Mouse (Mus musculus) telencephalon, adult 2 months (tissue): ENCODE results near the gene Phactr4.
A peak's percentile ranks its signal among the peaks of the same experiment; 100 is the strongest.

ENCODE experiments used
- DNase-seq: peaks from one replicate; pipeline ENCODE4 v3.0.0-alpha.2; 2011; ENCODE audit warnings: low read depth, low spot score

Gene Phactr4

GRCm38 (mm10) chr4:132338943-132339342 is 83.3 kb downstream of the Phactr4 start:
- DNase-seq = no peak

GRCm38 (mm10) chr4:132332880-132333279 is 89.4 kb downstream of the Phactr4 start:
- DNase-seq = no peak

- DNase-seq = no peak
These were observed 90.3 kb downstream of the Phactr4 start for GRCm38 (mm10) chr4:132331960-132332359.

GRCm38 (mm10) chr4:132329835-132330354 is 92.4 kb downstream of the Phactr4 start:
- DNase-seq = no peak

GRCm38 (mm10) chr4:132329115-132329834 is 93.0 kb downstream of the Phactr4 start, which contains the start of gene Trnau1ap:
Trnau1ap (minus strand) TSS chr4:132329538.
- peak; percentile 83 for DNase-seq

GRCm38 (mm10) chr4:132328391-132328982 is 93.8 kb downstream of the Phactr4 start:
- DNase-seq = no peak

GRCm38 (mm10) chr4:132326481-132326880 is 95.8 kb downstream of the Phactr4 start:
- no peak for DNase-seq

GRCm38 (mm10) chr4:132315711-132316110 is 106.6 kb downstream of the Phactr4 start:
- DNase-seq = no peak

GRCm38 (mm10) chr4:132312627-132313026 is 109.7 kb downstream of the Phactr4 start:
- DNase-seq = no peak

- no peak for DNase-seq
These were observed 110.5 kb downstream of the Phactr4 start for GRCm38 (mm10) chr4:132311801-132312200.

GRCm38 (mm10) chr4:132311209-132311608 is 111.1 kb downstream of the Phactr4 start:
- DNase-seq = no peak

GRCm38 (mm10) chr4:132309849-132310472 is 112.3 kb downstream of the Phactr4 start:
- DNase-seq = peak; percentile 33

- DNase-seq = peak; percentile 22
These were observed 113.0 kb downstream of the Phactr4 start for GRCm38 (mm10) chr4:132309140-132309848.

- DNase-seq = peak; percentile 91
These were observed 113.7 kb downstream of the Phactr4 start for GRCm38 (mm10) chr4:132308437-132309139.

GRCm38 (mm10) chr4:132306004-132306403 is 116.3 kb downstream of the Phactr4 start:
- no peak for DNase-seq
